Mouse (Mus musculus): ENCODE results near the gene D1Pas1. TPM values are rescaled to one million over a fixed set of nuclear protein-coding genes. Genes with fewer than 3 reads are reported as not detected.

The D1Pas1 gene
- total RNA-seq, 1 experiment, result 13.9 TPM

DNA sequence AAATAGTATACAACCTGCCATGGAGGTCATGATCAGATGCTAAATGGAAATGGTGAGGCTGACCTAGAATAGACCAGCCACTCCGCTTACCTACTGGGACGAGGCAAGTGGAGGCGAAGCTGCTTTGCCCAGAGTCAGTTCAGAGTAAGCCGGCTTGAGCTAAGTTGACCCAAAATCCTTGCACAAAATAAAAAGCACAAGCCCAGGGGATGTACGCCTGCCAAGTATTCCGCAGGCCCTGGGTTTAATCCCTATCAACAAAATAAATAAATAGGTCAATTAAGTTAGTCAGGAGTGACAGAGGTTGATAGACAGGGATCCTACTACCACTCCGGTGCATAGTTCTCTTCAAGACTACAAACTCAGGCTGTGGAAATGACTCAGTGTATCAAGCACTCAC, 41.0 kb downstream of the D1Pas1 start:
- Histone ChIP-seq H3K36me3 (ENCODE audit: control insufficient read depth, insufficient read depth, low read length, poor library complexity, severe bottlenecking) (no peaks in the 10 kb centered on the region), H3K9me3 (ENCODE audit: control insufficient read depth, insufficient read depth, low read depth, low read length) (no peaks in the 10 kb centered on the region), H3K4me1 (ENCODE audit: control insufficient read depth in 2 of 2, insufficient read depth in 2 of 2, low read length in 2 of 2, poor library complexity in 1 of 2) (no peaks in the 10 kb centered on the region), H3K4me3 (ENCODE audit: insufficient read depth in 1 of 2, low read depth in 1 of 2, low read length in 2 of 2, poor library complexity in 1 of 2, severe bottlenecking in 1 of 2) (no peak overlapping the region), H3K27ac (ENCODE audit: insufficient read depth, low read depth, low read length, poor library complexity, severe bottlenecking) (no peak overlapping the region), H3K9ac (ENCODE audit: insufficient read depth, low read depth, low read length, poor library complexity, severe bottlenecking) (no peak overlapping the region)
- no peak for DNase-seq (ENCODE audit: low read depth, low spot score)
- in situ Hi-C loops (cut with MboI; ENCODE audit: low sequenced_read_pairs in 2 of 2, unreplicated experiment in 2 of 2), result no loop called here
- TF ChIP-seq HCFC1 (IDR thresholded peaks at IDR 0.05; ENCODE audit: borderline replicate concordance, insufficient read depth, low read length) (no peak), MAFK (IDR thresholded peaks at IDR 0.05; ENCODE audit: insufficient read depth, low read depth, low read length) (no peak), ZC3H11A (IDR thresholded peaks at IDR 0.05; ENCODE audit: borderline replicate concordance, low read depth, low read length) (no peak), ZNF384 (IDR thresholded peaks at IDR 0.05; ENCODE audit: low read depth, low read length) (no peak), CHD2 (IDR thresholded peaks at IDR 0.05; ENCODE audit: low read depth, low read length) (no peak)

DNA sequence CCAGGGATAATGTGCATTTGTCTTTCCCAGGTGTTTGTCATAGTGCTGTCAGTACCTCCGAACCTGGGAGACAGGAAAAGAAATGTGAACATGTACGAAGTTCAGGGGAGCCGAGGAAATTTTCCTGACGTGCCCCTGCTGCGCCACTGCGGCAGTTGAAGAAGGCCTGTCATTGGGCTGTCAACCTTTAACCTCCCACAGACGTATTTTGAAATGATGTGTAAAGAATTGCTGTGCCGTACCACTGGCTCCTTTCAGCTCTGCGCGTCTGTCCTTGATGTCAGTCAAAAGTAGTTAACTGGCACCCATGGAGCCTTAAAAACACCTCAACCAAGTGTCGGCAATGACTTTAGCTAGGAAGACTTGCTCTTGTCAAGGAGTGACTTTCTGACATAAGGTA, 42.9 kb downstream of the D1Pas1 start:
- Histone ChIP-seq H3K9ac (ENCODE audit: insufficient read depth, low read depth, low read length, poor library complexity, severe bottlenecking) (no peak overlapping the region), H3K36me3 (ENCODE audit: control insufficient read depth, insufficient read depth, low read length, poor library complexity, severe bottlenecking) (no peaks in the 10 kb centered on the region), H3K9me3 (ENCODE audit: control insufficient read depth, insufficient read depth, low read depth, low read length) (no peaks in the 10 kb centered on the region), H3K27ac (ENCODE audit: insufficient read depth, low read depth, low read length, poor library complexity, severe bottlenecking) (no peak overlapping the region), H3K4me1 (ENCODE audit: control insufficient read depth in 2 of 2, insufficient read depth in 2 of 2, low read length in 2 of 2, poor library complexity in 1 of 2) (no peaks in the 10 kb centered on the region), H3K4me3 (ENCODE audit: insufficient read depth in 1 of 2, low read depth in 1 of 2, low read length in 2 of 2, poor library complexity in 1 of 2, severe bottlenecking in 1 of 2) (no peak overlapping the region)
- in situ Hi-C loops (cut with MboI; ENCODE audit: low sequenced_read_pairs in 2 of 2, unreplicated experiment in 2 of 2), result no loop called here
- TF ChIP-seq CHD2 (IDR thresholded peaks at IDR 0.05; ENCODE audit: low read depth, low read length) (no peak), ZNF384 (IDR thresholded peaks at IDR 0.05; ENCODE audit: low read depth, low read length) (no peak), MAFK (IDR thresholded peaks at IDR 0.05; ENCODE audit: insufficient read depth, low read depth, low read length) (no peak), ZC3H11A (IDR thresholded peaks at IDR 0.05; ENCODE audit: borderline replicate concordance, low read depth, low read length) (no peak), HCFC1 (IDR thresholded peaks at IDR 0.05; ENCODE audit: borderline replicate concordance, insufficient read depth, low read length) (no peak)
- no peak for DNase-seq (ENCODE audit: low read depth, low spot score)

GRCm38 (mm10) chr1:187011601-187012000, 44.4 kb downstream of the D1Pas1 start:
- TF ChIP-seq CHD2 (IDR thresholded peaks at IDR 0.05; ENCODE audit: low read depth, low read length) (no peak), MAFK (IDR thresholded peaks at IDR 0.05; ENCODE audit: insufficient read depth, low read depth, low read length) (no peak), ZC3H11A (IDR thresholded peaks at IDR 0.05; ENCODE audit: borderline replicate concordance, low read depth, low read length) (no peak)
- DNase-seq (ENCODE audit: low read depth, low spot score), result no peak
- in situ Hi-C loops (cut with MboI; ENCODE audit: low sequenced_read_pairs in 2 of 2, unreplicated experiment in 2 of 2), result no loop called here

GRCm38 (mm10) chr1:187014141-187014540, 46.9 kb downstream of the D1Pas1 start:
- TF ChIP-seq CHD2 (IDR thresholded peaks at IDR 0.05; ENCODE audit: low read depth, low read length) (no peak), ZNF384 (IDR thresholded peaks at IDR 0.05; ENCODE audit: low read depth, low read length) (no peak), MAFK (IDR thresholded peaks at IDR 0.05; ENCODE audit: insufficient read depth, low read depth, low read length) (no peak), ZC3H11A (IDR thresholded peaks at IDR 0.05; ENCODE audit: borderline replicate concordance, low read depth, low read length) (no peak), HCFC1 (IDR thresholded peaks at IDR 0.05; ENCODE audit: borderline replicate concordance, insufficient read depth, low read length) (no peak)
- in situ Hi-C loops (cut with MboI; ENCODE audit: low sequenced_read_pairs in 2 of 2, unreplicated experiment in 2 of 2), result no loop called here
- DNase-seq (ENCODE audit: low read depth, low spot score), result no peak

More at GRCm38 (mm10) chr1:187011601-187012000, 44.4 kb downstream of the D1Pas1 start:
- Histone ChIP-seq H3K4me3 (ENCODE audit: insufficient read depth in 1 of 2, low read depth in 1 of 2, low read length in 2 of 2, poor library complexity in 1 of 2, severe bottlenecking in 1 of 2) (no peak overlapping the region), H3K4me1 (ENCODE audit: control insufficient read depth in 2 of 2, insufficient read depth in 2 of 2, low read length in 2 of 2, poor library complexity in 1 of 2) (no peaks in the 10 kb centered on the region), H3K9ac (ENCODE audit: insufficient read depth, low read depth, low read length, poor library complexity, severe bottlenecking) (no peak overlapping the region), H3K27ac (ENCODE audit: insufficient read depth, low read depth, low read length, poor library complexity, severe bottlenecking) (no peak overlapping the region), H3K36me3 (ENCODE audit: control insufficient read depth, insufficient read depth, low read length, poor library complexity, severe bottlenecking) (no peaks in the 10 kb centered on the region), H3K9me3 (ENCODE audit: control insufficient read depth, insufficient read depth, low read depth, low read length) (no peaks in the 10 kb centered on the region)

DNA sequence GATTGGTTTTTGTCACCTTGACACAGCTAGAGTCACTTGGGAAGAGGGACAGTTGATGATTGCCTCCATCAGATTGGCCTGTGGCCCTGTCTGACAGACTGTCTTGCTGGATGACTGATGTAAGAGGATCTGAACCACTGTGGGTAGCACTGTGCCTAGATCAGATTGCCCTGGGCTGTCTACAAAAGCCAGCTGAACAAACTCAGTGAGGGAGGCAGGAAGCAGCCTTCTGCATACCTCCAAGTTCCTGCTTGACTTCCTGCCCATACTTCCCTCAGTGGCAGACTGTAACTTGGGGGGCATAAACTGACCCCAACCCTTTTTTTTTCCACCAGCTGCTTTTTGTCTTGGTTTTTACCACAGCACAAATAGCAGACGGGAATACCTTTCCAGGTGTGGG, 48.5 kb downstream of the D1Pas1 start:
- no peak for DNase-seq (ENCODE audit: low read depth, low spot score)
- H3K9ac ChIP-seq (ENCODE audit: insufficient read depth, low read depth, low read length, poor library complexity, severe bottlenecking), result no peak overlapping the region
- in situ Hi-C loops (cut with MboI; ENCODE audit: low sequenced_read_pairs in 2 of 2, unreplicated experiment in 2 of 2), result no loop called here
- no peak for TF ChIP-seq CHD2 (IDR thresholded peaks at IDR 0.05; ENCODE audit: low read depth, low read length)
- no peak for TF ChIP-seq HCFC1 (IDR thresholded peaks at IDR 0.05; ENCODE audit: borderline replicate concordance, insufficient read depth, low read length)
- no peak for TF ChIP-seq ZC3H11A (IDR thresholded peaks at IDR 0.05; ENCODE audit: borderline replicate concordance, low read depth, low read length)
- H3K27ac ChIP-seq (ENCODE audit: insufficient read depth, low read depth, low read length, poor library complexity, severe bottlenecking), result no peak overlapping the region
- no peaks in the 10 kb centered on the region for H3K36me3 ChIP-seq (ENCODE audit: control insufficient read depth, insufficient read depth, low read length, poor library complexity, severe bottlenecking)
- H3K4me3 ChIP-seq (ENCODE audit: insufficient read depth in 1 of 2, low read depth in 1 of 2, low read length in 2 of 2, poor library complexity in 1 of 2, severe bottlenecking in 1 of 2), result no peak overlapping the region
- no peaks in the 10 kb centered on the region for H3K9me3 ChIP-seq (ENCODE audit: control insufficient read depth, insufficient read depth, low read depth, low read length)
- no peaks in the 10 kb centered on the region for H3K4me1 ChIP-seq (ENCODE audit: control insufficient read depth in 2 of 2, insufficient read depth in 2 of 2, low read length in 2 of 2, poor library complexity in 1 of 2)

More at GRCm38 (mm10) chr1:187014141-187014540, 46.9 kb downstream of the D1Pas1 start:
- Histone ChIP-seq H3K4me3 (ENCODE audit: insufficient read depth in 1 of 2, low read depth in 1 of 2, low read length in 2 of 2, poor library complexity in 1 of 2, severe bottlenecking in 1 of 2) (no peak overlapping the region), H3K9me3 (ENCODE audit: control insufficient read depth, insufficient read depth, low read depth, low read length) (no peaks in the 10 kb centered on the region), H3K4me1 (ENCODE audit: control insufficient read depth in 2 of 2, insufficient read depth in 2 of 2, low read length in 2 of 2, poor library complexity in 1 of 2) (no peaks in the 10 kb centered on the region), H3K36me3 (ENCODE audit: control insufficient read depth, insufficient read depth, low read length, poor library complexity, severe bottlenecking) (no peaks in the 10 kb centered on the region), H3K9ac (ENCODE audit: insufficient read depth, low read depth, low read length, poor library complexity, severe bottlenecking) (no peak overlapping the region), H3K27ac (ENCODE audit: insufficient read depth, low read depth, low read length, poor library complexity, severe bottlenecking) (no peak overlapping the region)

All from ES-E14 (cell line).